Mouse (Mus musculus): ENCODE results near the gene Ampd1.

Gene Ampd1

DNA sequence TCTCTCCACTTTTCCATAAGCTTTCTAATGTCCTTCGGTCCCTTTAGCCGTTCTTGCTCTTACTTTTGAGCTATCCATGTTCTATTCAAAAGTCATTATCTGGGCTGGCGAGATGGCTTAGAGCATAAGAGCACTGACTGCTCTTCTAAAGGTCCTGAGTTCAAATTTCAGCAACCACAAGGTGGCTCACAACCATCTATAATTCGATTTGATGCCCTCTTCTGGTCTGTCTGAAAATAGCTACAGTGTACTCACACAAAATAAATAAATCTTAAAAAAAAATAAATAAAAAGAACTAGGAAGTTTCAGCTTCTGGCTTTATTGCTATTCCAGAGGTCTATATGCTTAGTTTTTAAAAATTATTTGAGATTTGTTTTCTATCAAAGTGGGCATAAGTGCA lies 74.0 kb downstream of the Ampd1 start:
- in situ Hi-C loops (cut with MboI; ENCODE audit: low sequenced_read_pairs) = no loop called here

DNA sequence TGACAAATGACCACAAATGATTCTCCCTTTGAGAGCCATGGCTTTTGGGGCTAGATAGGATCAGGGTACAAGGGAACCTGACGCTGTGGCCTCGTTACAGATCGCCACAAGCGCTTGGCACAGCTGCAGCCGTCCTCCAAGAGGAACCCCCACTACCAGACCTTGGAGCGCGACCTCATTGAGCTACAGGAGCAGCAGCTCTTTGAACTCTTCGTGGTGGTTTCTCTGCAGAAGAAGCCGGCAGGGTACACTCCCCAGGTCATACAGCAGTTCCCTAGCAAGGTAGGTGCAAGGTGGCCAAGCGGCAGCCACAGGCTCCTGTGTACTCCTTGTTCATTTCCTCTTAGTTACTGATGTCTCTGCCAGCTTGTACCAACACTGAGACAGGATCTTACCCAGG lies 75.1 kb downstream of the Ampd1 start:
- in situ Hi-C loops (cut with MboI; ENCODE audit: low sequenced_read_pairs) = no loop called here
